Mouse (Mus musculus) heart, embryonic 11.5 days (tissue): ENCODE measurements around the gene Tmem131l. TPM values are rescaled to one million over a fixed set of nuclear protein-coding genes. Genes with fewer than 3 reads are reported as not detected.

Source experiments
- ATAC-seq: fragments of 200-750 bp; cut with Nextera tagmentation; replicated peaks from 2 replicates; pipeline ENCODE4 v1.8.0; 2017; ENCODE audit warnings: moderate library complexity; ENCODE audit not compliant: insufficient number of reproducible peaks, low FRiP score, low TSS enrichment
- H3K27ac ChIP-seq: fragments of 300-500 bp; sonication (generic); 2 replicates; pipeline ENCODE4 v1.5.1; 2014; ENCODE audit warnings: mild to moderate bottlenecking, low read depth, low read length
- H3K27me3 ChIP-seq: fragments of 300-500 bp; sonication (generic); 2 replicates; pipeline ENCODE4 v1.6.1; 2014; ENCODE audit warnings: mild to moderate bottlenecking, low read length, mixed read lengths; ENCODE audit not compliant: control insufficient read depth, insufficient read depth
- H3K36me3 ChIP-seq: fragments of 300-500 bp; sonication (generic); 2 replicates; pipeline ENCODE4 v1.6.1; 2014; ENCODE audit warnings: mild to moderate bottlenecking, low read length, moderate library complexity, mixed read lengths; ENCODE audit not compliant: control insufficient read depth, insufficient read depth
- H3K4me1 ChIP-seq: fragments of 300-500 bp; sonication (generic); 2 replicates; pipeline ENCODE4 v1.6.1; 2014; ENCODE audit warnings: low read length; ENCODE audit not compliant: control insufficient read depth, insufficient read depth
- H3K4me2 ChIP-seq: fragments of 300-500 bp; sonication (generic); 2 replicates; pipeline ENCODE4 v1.6.1; 2014; ENCODE audit warnings: mild to moderate bottlenecking, moderate library complexity
- H3K4me3 ChIP-seq: fragments of 300-500 bp; sonication (generic); 2 replicates; pipeline ENCODE4 v1.5.1; 2014; ENCODE audit warnings: low read depth, low read length
- H3K9ac ChIP-seq: fragments of 300-500 bp; sonication (generic); 2 replicates; pipeline ENCODE4 v1.6.1; 2014; ENCODE audit warnings: mild to moderate bottlenecking, low read depth, low read length, moderate library complexity
- H3K9me3 ChIP-seq: fragments of 300-500 bp; sonication (generic); replicated peaks from 2 replicates; pipeline ENCODE4 v1.6.1; 2016; ENCODE audit warnings: low read length; ENCODE audit not compliant: control insufficient read depth
- WGBS: fragments of 180-500 bp; shearing (Covaris S2); extraction: QIAGEN DNeasy Blood & Tissue Kit; methylation state at CpG from one replicate; pipeline ENCODE4 v1.1.7; 2014; ENCODE audit not compliant: insufficient replicate concordance; 5-methylcytosine and 5-hydroxymethylcytosine counted together
- polyA plus RNA-seq: library from polyadenylated mRNA; unstranded; fragments of >200 nt; fragmentation: Nextera tagmentation; extraction: Ambion mirVana; gene quantifications from 2 replicates; pipeline ENCODE4 v1.2.1, GENCODE M21; 2014

Gene Tmem131l
- polyA plus RNA-seq, 1 experiment from 2014 or later: 35.0 TPM

- WGBS: 83% methylated on average over 4 of the region's 4 CpGs
- Histone ChIP-seq H3K4me1 (peaks cover 25% of the 10 kb centered on the region), H3K4me2 (no peak overlapping the region), H3K27me3 (no peaks in the 10 kb centered on the region), H3K9ac (no peak overlapping the region), H3K4me3 (no peak overlapping the region), H3K9me3 (no peaks in the 10 kb centered on the region), H3K36me3 (no peaks in the 10 kb centered on the region), H3K27ac (no peak overlapping the region)
- no peak for ATAC-seq
Measured at GRCm38 (mm10) chr3:83969081-83969480, 70.9 kb downstream of the Tmem131l start.

DNA sequence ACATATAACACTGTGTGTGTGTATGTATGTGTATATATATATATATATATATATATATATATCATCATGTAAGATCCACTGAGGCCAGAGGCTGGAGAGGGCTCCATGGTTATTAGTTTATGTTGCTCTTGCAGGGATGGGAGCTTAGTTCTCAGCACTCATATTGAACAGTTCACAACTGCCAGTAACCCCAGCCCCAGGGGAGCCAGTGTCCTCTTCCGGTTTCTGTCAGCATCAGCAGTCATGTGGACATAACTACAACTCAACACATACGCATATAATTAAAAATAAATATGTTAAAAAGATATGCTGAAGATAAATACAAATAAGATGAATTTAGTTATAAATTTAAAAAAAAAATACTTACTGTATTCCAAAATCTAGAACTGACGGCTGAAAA is 72.2 kb downstream of the Tmem131l start:
- Histone ChIP-seq H3K9ac (no peak overlapping the region), H3K4me3 (no peak overlapping the region), H3K4me1 (peaks cover 31% of the 10 kb centered on the region), H3K27ac (no peak overlapping the region), H3K9me3 (no peaks in the 10 kb centered on the region), H3K27me3 (no peaks in the 10 kb centered on the region), H3K4me2 (no peak overlapping the region), H3K36me3 (no peaks in the 10 kb centered on the region)
- ATAC-seq: no peak
- 94% methylated on average over 3 of the region's 3 CpGs for WGBS

DNA sequence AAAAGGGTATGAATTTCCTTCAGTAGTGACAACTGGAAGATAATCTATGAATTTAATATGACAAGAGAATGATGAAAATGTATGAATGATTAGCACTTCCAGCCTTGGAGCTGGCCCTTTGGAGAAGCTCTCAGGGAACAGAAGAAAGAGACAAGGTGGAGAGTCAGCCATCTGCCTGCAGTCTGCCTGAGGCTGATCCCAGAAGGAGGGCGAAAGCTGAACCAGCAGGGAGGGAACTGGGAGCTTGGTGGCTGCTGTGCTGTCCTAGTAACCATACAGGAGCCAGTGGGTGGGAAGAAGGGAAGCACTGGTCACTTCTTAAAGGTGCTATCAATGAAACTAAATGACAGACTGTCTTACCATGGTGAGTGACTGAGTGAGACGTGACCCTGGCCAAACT is 74.6 kb downstream of the Tmem131l start:
- WGBS: 81% methylated on average over 2 of the region's 2 CpGs
- no peak overlapping the region for H3K27ac ChIP-seq
- ATAC-seq: no peak
- H3K27me3 ChIP-seq: no peaks in the 10 kb centered on the region
- no peaks in the 10 kb centered on the region for H3K9me3 ChIP-seq
- H3K4me3 ChIP-seq: no peak overlapping the region
- H3K4me1 ChIP-seq: peaks cover 32% of the 10 kb centered on the region
- no peak overlapping the region for H3K4me2 ChIP-seq
- H3K9ac ChIP-seq: no peak overlapping the region
- no peaks in the 10 kb centered on the region for H3K36me3 ChIP-seq

DNA sequence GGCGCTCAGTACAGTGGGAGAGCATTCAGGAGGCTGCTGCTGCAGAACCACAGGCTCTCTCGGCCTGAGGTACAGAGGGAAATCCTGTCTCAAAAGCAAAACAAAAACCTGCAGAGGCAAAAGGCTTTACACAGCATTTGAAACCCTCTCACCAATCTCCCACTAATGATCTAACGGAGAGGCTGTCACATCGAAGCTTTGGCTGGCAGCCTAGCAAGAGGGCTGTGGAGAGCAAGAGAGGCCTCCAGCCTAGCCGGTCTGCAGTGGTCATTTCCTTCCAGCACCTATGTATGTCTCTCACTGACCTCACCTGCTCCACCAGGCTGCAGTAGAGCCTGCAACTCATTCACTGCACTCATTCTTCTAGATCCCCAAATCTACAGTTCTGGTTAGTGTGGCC is 76.3 kb downstream of the Tmem131l start:
- Histone ChIP-seq H3K36me3 (no peaks in the 10 kb centered on the region), H3K9ac (no peak overlapping the region), H3K27ac (no peak overlapping the region), H3K4me2 (no peak overlapping the region), H3K27me3 (no peaks in the 10 kb centered on the region), H3K4me1 (peaks cover 25% of the 10 kb centered on the region), H3K4me3 (no peak overlapping the region), H3K9me3 (no peaks in the 10 kb centered on the region)
- WGBS: 69% methylated on average over 5 of the region's 5 CpGs
- no peak for ATAC-seq

DNA sequence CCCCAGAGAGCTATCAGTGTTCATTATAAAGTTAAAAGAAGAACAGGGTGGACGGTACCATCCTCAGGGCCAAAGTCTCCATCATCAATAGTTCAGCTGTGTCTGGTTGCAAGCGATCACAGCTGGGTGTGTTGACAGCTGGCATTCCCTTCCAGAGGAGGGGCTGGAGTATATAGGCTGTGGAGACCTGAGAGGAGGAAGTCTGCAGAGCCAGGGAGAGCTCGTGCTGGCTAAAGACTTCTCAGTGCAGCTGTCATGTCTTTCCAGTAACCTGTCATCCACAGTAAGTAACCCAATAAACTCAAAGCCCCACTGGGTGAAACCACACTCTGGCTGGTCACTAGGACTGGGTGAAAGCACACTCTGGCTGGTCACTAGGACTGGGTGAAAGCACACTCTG is 77.4 kb downstream of the Tmem131l start:
- no peaks in the 10 kb centered on the region for H3K27me3 ChIP-seq
- no peak overlapping the region; the same call in 1 of the 2 replicates for H3K4me2 ChIP-seq
- H3K4me3 ChIP-seq: no peak overlapping the region
- no peaks in the 10 kb centered on the region for H3K9me3 ChIP-seq
- H3K36me3 ChIP-seq: peaks cover 3% of the 10 kb centered on the region; the same call in 1 of the 2 replicates
- WGBS: 29% methylated on average over 3 of the region's 3 CpGs
- H3K9ac ChIP-seq: no peak overlapping the region
- H3K4me1 ChIP-seq: peaks cover 25% of the 10 kb centered on the region
- H3K27ac ChIP-seq: peak overlapping the region; percentile 29; the same call in 1 of the 2 replicates
- 0 out of 2 replicates have a peak, but pooled peaks have one; percentile 46 for ATAC-seq

- Histone ChIP-seq H3K9ac (no peak overlapping the region), H3K9me3 (no peaks in the 10 kb centered on the region), H3K4me1 (peaks cover 25% of the 10 kb centered on the region), H3K4me3 (no peak overlapping the region), H3K36me3 (peaks cover 3% of the 10 kb centered on the region; the same call in 1 of the 2 replicates), H3K27me3 (no peaks in the 10 kb centered on the region), H3K4me2 (no peak overlapping the region; the same call in 1 of the 2 replicates), H3K27ac (peak overlapping the region; percentile 29; the same call in 1 of the 2 replicates)
- ATAC-seq: no peak
- WGBS: 71% methylated on average over 7 of the region's 7 CpGs
Measured at GRCm38 (mm10) chr3:83962076-83962475, 77.9 kb downstream of the Tmem131l start.

DNA sequence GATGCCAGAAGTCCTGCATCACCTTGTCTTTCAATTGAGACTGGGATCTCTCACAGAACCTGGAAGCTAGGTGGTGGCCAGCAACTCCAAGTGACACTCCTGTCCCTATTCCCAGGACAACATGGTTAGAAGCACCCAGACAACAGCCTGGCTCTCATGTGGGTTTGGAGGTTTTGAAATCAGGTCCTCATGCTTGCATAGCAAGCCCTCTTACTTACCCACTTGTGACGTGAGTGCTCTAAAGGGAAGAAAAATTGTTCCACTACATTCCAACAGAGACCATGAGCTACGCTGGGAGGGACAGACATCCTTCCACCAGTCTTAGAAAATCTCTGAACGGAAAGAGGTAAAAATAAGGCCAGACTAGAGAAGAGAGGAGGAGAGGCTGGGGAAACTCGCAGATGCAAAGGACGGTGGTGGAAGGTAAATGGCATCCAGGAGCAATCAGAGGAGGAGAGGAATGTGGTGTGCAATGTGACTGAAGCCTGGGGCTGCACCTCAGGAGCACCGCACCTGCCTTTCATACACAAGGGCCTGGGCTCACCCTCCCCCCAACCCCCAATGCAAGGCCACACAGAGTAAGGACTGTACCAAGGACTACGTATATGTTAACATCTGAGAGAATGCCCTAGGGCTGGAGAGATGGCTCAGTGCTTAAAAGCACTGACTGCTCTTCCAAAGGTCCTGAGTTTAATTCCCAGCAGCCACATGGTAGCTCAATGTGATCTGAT is 80.9 kb downstream of the Tmem131l start:
- H3K4me2 ChIP-seq: no peak overlapping the region
- WGBS: 87% methylated on average over 7 of the region's 7 CpGs
- ATAC-seq: no peak
- H3K27ac ChIP-seq: no peak overlapping the region
- H3K27me3 ChIP-seq: no peaks in the 10 kb centered on the region
- H3K9ac ChIP-seq: no peak overlapping the region
- peaks cover 22% of the 10 kb centered on the region for H3K4me1 ChIP-seq
- no peak overlapping the region for H3K4me3 ChIP-seq
- H3K9me3 ChIP-seq: no peaks in the 10 kb centered on the region
- H3K36me3 ChIP-seq: peaks cover 3% of the 10 kb centered on the region; the same call in 1 of the 2 replicates

GRCm38 (mm10) chr3:83953879-83954278 is 86.1 kb downstream of the Tmem131l start:
- Histone ChIP-seq H3K9me3 (no peaks in the 10 kb centered on the region), H3K4me1 (no peaks in the 10 kb centered on the region), H3K4me3 (no peak overlapping the region), H3K27ac (no peak overlapping the region), H3K27me3 (no peaks in the 10 kb centered on the region), H3K36me3 (peaks cover 3% of the 10 kb centered on the region; the same call in 1 of the 2 replicates), H3K4me2 (no peak overlapping the region), H3K9ac (no peak overlapping the region)
- WGBS: 61% methylated on average over 8 of the region's 8 CpGs
- ATAC-seq: no peak

GRCm38 (mm10) chr3:83948801-83949200 is 91.2 kb downstream of the Tmem131l start:
- Histone ChIP-seq H3K36me3 (no peaks in the 10 kb centered on the region), H3K4me2 (no peak overlapping the region), H3K27ac (no peak overlapping the region), H3K4me3 (no peak overlapping the region), H3K9ac (no peak overlapping the region), H3K4me1 (peaks cover 4% of the 10 kb centered on the region; the same call in 1 of the 2 replicates), H3K9me3 (no peaks in the 10 kb centered on the region), H3K27me3 (no peaks in the 10 kb centered on the region)
- ATAC-seq: no peak
- WGBS: 66% methylated on average over 4 of the region's 4 CpGs
